Mouse (Mus musculus) adrenal gland, postnatal 14 days (tissue): ENCODE measurements around the gene Synpo2l. TPM values are rescaled to one million over a fixed set of nuclear protein-coding genes. Genes with fewer than 3 reads are reported as not detected.

Experiments used
- microRNA-seq, 2 experiments: library from miRNA; unstranded; fragments of <30 nt; microRNA quantifications; one replicate each; pipeline ENCODE4 v1.2.0; 2021
- total RNA-seq: library from RNA; stranded (reverse); gene quantifications from 2 replicates; pipeline ENCODE4 v1.2.3, GENCODE M21; 2021

The Synpo2l gene
- total RNA-seq, 1 experiment from 2014 or later: 0.19 TPM

Small RNAs within 50 kb of the gene (microRNA-seq; reads per million reads assigned to microRNA genes)
- 0 to 0.85 reads per million in 2 experiments for gene Mir6946

Other genes starting within 250 kb of the Synpo2l start
- 1.1 and 2.0 TPM in 2 replicates for gene Cfap70, start 216.1 kb downstream of the Synpo2l start, total RNA-seq
- gene Anxa7, start 188.2 kb downstream of the Synpo2l start, total RNA-seq: 67.7 and 72.5 TPM in 2 replicates
- 0.74 and 1.1 TPM in 2 replicates for gene Mss51, start 171.5 kb downstream of the Synpo2l start, total RNA-seq
- 62.6 and 71.6 TPM in 2 replicates for gene Ppp3cb, start 121.8 kb downstream of the Synpo2l start, total RNA-seq
- 13.5 and 14.8 TPM in 2 replicates for gene Usp54, start 27.3 kb downstream of the Synpo2l start, total RNA-seq
- not detected in 2 replicates for gene Myoz1, start 11.8 kb downstream of the Synpo2l start, total RNA-seq
- 137 and 149 TPM in 2 replicates for gene Sec24c, start 6.0 kb upstream of the Synpo2l start, total RNA-seq
- 17.0 and 18.7 TPM in 2 replicates for gene Fut11, start 26.6 kb upstream of the Synpo2l start, total RNA-seq
- 84.1 and 98.3 TPM in 2 replicates for gene Chchd1, start 34.7 kb upstream of the Synpo2l start, total RNA-seq
- gene Zswim8, start 39.2 kb upstream of the Synpo2l start, total RNA-seq: 96.1 and 101 TPM in 2 replicates
- gene Ndst2, start 66.2 kb upstream of the Synpo2l start, total RNA-seq: 27.6 and 31.4 TPM in 2 replicates
- 44.5 and 45.6 TPM in 2 replicates for gene Camk2g, start 125.7 kb upstream of the Synpo2l start, total RNA-seq
- 26.3 and 60.1 TPM in 2 replicates for gene Plau, start 168.3 kb upstream of the Synpo2l start, total RNA-seq